Mouse (Mus musculus) embryo, embryonic 9.5 days (tissue): ENCODE measurements around the gene Gpr84.

Experiments used
- DNase-seq: peaks from one replicate; pipeline ENCODE4 v3.0.0-alpha.2; 2017; ENCODE audit errors: extremely low spot score

Gpr84 gene

GRCm38 (mm10) chr15:103310365-103310910, at the start of gene Gpr84:
Gpr84 (minus strand) TSS chr15:103310612.
- DNase-seq: no peak

GRCm38 (mm10) chr15:103359869-103360602, 49.6 kb upstream of the Gpr84 start:
- no peak for DNase-seq

GRCm38 (mm10) chr15:103359122-103359510, 48.7 kb upstream of the Gpr84 start:
- DNase-seq: no peak

GRCm38 (mm10) chr15:103358278-103359121, 48.1 kb upstream of the Gpr84 start:
- no peak for DNase-seq

GRCm38 (mm10) chr15:103357817-103358216, 47.4 kb upstream of the Gpr84 start:
- no peak for DNase-seq

- no peak for DNase-seq
Observed at GRCm38 (mm10) chr15:103356130-103356529, 45.7 kb upstream of the Gpr84 start.

- no peak for DNase-seq
Observed at GRCm38 (mm10) chr15:103355420-103355819, 45.0 kb upstream of the Gpr84 start.

GRCm38 (mm10) chr15:103354690-103355089, 44.3 kb upstream of the Gpr84 start:
- DNase-seq: no peak

- no peak for DNase-seq
Observed at GRCm38 (mm10) chr15:103353511-103354256, 43.3 kb upstream of the Gpr84 start.

- peak; percentile 57 for DNase-seq
Observed at GRCm38 (mm10) chr15:103352856-103353255, 42.4 kb upstream of the Gpr84 start.

GRCm38 (mm10) chr15:103347275-103347684, 36.9 kb upstream of the Gpr84 start:
- peak; percentile 64 for DNase-seq

- no peak for DNase-seq
Observed at GRCm38 (mm10) chr15:103345789-103346188, 35.4 kb upstream of the Gpr84 start.

- no peak for DNase-seq
Observed at GRCm38 (mm10) chr15:103343556-103343955, 33.1 kb upstream of the Gpr84 start.

GRCm38 (mm10) chr15:103343008-103343407, 32.6 kb upstream of the Gpr84 start:
- DNase-seq: no peak

- DNase-seq: peak; percentile 85
Observed at GRCm38 (mm10) chr15:103342415-103342814, 32.0 kb upstream of the Gpr84 start.

- no peak for DNase-seq
Observed at GRCm38 (mm10) chr15:103341547-103341946, 31.1 kb upstream of the Gpr84 start.

- DNase-seq: no peak
Observed at GRCm38 (mm10) chr15:103340786-103341185, 30.4 kb upstream of the Gpr84 start.

- peak; percentile 60 for DNase-seq
Observed at GRCm38 (mm10) chr15:103339961-103340337, 29.5 kb upstream of the Gpr84 start, which contains the start of gene Zfp385a. Zfp385a (minus strand) TSS chr15:103340093.

GRCm38 (mm10) chr15:103339166-103339960, 29.0 kb upstream of the Gpr84 start:
- DNase-seq: peak; percentile 51

GRCm38 (mm10) chr15:103338829-103339165, 28.4 kb upstream of the Gpr84 start:
- DNase-seq: no peak

GRCm38 (mm10) chr15:103336996-103337667, 26.7 kb upstream of the Gpr84 start:
- DNase-seq: no peak
